Mouse (Mus musculus): ENCODE measurements at regions not wholly inside any gene's neighbourhood (a gene's known extent, or its start where the extent isn't known, plus 50 kb on each side); places are given as distances from the start of the nearest gene placed in this dataset.

- Histone ChIP-seq H3K4me3 (ENCODE audit: insufficient read depth, low read depth, low read length) (no peak overlapping the region), H3K79me2 (ENCODE audit: control insufficient read depth, insufficient read depth, low read length) (no peaks in the 10 kb centered on the region), H3K36me3 (ENCODE audit: control insufficient read depth, insufficient read depth, low read length) (no peaks in the 10 kb centered on the region), H3K27ac (replicated peaks; ENCODE audit: insufficient read depth, low read depth, low read length) (no peak overlapping the region), H3K9ac (ENCODE audit: low read depth, low read length) (no peak overlapping the region), H3K27me3 (ENCODE audit: control insufficient read depth, insufficient read depth, low read length) (no peaks in the 10 kb centered on the region), H3K4me1 (ENCODE audit: control insufficient read depth, insufficient read depth, low read length) (no peaks in the 10 kb centered on the region)
- WGBS: 77% methylated on average over 2 of the region's 2 CpGs
- DNase-seq (ENCODE audit: extremely low read depth, low read depth, low spot score): no peak
- TF ChIP-seq POLR2A (IDR thresholded peaks at IDR 0.05; ENCODE audit: extremely low read depth, insufficient read depth, low read length) (no peak), CTCF (IDR thresholded peaks at IDR 0.05; ENCODE audit: low read depth, low read length) (no peak)
Measured at GRCm38 (mm10) chr13:84663967-84664366, 441.9 kb downstream of the Tmem161b start.

GRCm38 (mm10) chr13:84680971-84681370 lies 458.9 kb downstream of the Tmem161b start:
- Histone ChIP-seq H3K4me3 (ENCODE audit: insufficient read depth, low read depth, low read length) (no peak overlapping the region), H3K36me3 (ENCODE audit: control insufficient read depth, insufficient read depth, low read length) (no peaks in the 10 kb centered on the region), H3K27ac (replicated peaks; ENCODE audit: insufficient read depth, low read depth, low read length) (no peak overlapping the region), H3K27me3 (ENCODE audit: control insufficient read depth, insufficient read depth, low read length) (no peaks in the 10 kb centered on the region), H3K4me1 (ENCODE audit: control insufficient read depth, insufficient read depth, low read length) (no peaks in the 10 kb centered on the region), H3K9ac (ENCODE audit: low read depth, low read length) (no peak overlapping the region), H3K79me2 (ENCODE audit: control insufficient read depth, insufficient read depth, low read length) (no peaks in the 10 kb centered on the region)
- DNase-seq (ENCODE audit: extremely low read depth, low read depth, low spot score): no peak
- TF ChIP-seq CTCF (IDR thresholded peaks at IDR 0.05; ENCODE audit: low read depth, low read length) (no peak), POLR2A (IDR thresholded peaks at IDR 0.05; ENCODE audit: extremely low read depth, insufficient read depth, low read length) (no peak)
- WGBS: 58% methylated on average over 2 of the region's 2 CpGs

- no peak overlapping the region for H3K9ac ChIP-seq (ENCODE audit: low read depth, low read length)
- no peak for DNase-seq (ENCODE audit: extremely low read depth, low read depth, low spot score)
- WGBS: 27% methylated on average over 2 of the region's 2 CpGs
- no peaks in the 10 kb centered on the region for H3K27me3 ChIP-seq (ENCODE audit: control insufficient read depth, insufficient read depth, low read length)
- no peaks in the 10 kb centered on the region for H3K36me3 ChIP-seq (ENCODE audit: control insufficient read depth, insufficient read depth, low read length)
- no peak overlapping the region for H3K4me3 ChIP-seq (ENCODE audit: insufficient read depth, low read depth, low read length)
- H3K27ac ChIP-seq (replicated peaks; ENCODE audit: insufficient read depth, low read depth, low read length): no peak overlapping the region
- H3K79me2 ChIP-seq (ENCODE audit: control insufficient read depth, insufficient read depth, low read length): no peaks in the 10 kb centered on the region
- TF ChIP-seq POLR2A (IDR thresholded peaks at IDR 0.05; ENCODE audit: extremely low read depth, insufficient read depth, low read length) (no peak), CTCF (IDR thresholded peaks at IDR 0.05; ENCODE audit: low read depth, low read length) (no peak)
- H3K4me1 ChIP-seq (ENCODE audit: control insufficient read depth, insufficient read depth, low read length): no peaks in the 10 kb centered on the region
Measured at GRCm38 (mm10) chr13:84685930-84686329, 463.8 kb downstream of the Tmem161b start.

GRCm38 (mm10) chr13:84693462-84693861 lies 471.4 kb downstream of the Tmem161b start:
- H3K27me3 ChIP-seq (ENCODE audit: control insufficient read depth, insufficient read depth, low read length): no peaks in the 10 kb centered on the region
- no peak for DNase-seq (ENCODE audit: extremely low read depth, low read depth, low spot score)
- H3K9ac ChIP-seq (ENCODE audit: low read depth, low read length): no peak overlapping the region
- H3K79me2 ChIP-seq (ENCODE audit: control insufficient read depth, insufficient read depth, low read length): no peaks in the 10 kb centered on the region
- no peak overlapping the region for H3K4me3 ChIP-seq (ENCODE audit: insufficient read depth, low read depth, low read length)
- H3K4me1 ChIP-seq (ENCODE audit: control insufficient read depth, insufficient read depth, low read length): no peaks in the 10 kb centered on the region
- WGBS: 87% methylated on average over 2 of the region's 2 CpGs
- no peaks in the 10 kb centered on the region for H3K36me3 ChIP-seq (ENCODE audit: control insufficient read depth, insufficient read depth, low read length)
- TF ChIP-seq POLR2A (IDR thresholded peaks at IDR 0.05; ENCODE audit: extremely low read depth, insufficient read depth, low read length) (no peak), CTCF (IDR thresholded peaks at IDR 0.05; ENCODE audit: low read depth, low read length) (no peak)
- no peak overlapping the region for H3K27ac ChIP-seq (replicated peaks; ENCODE audit: insufficient read depth, low read depth, low read length)

- no peak for DNase-seq (ENCODE audit: extremely low read depth, low read depth, low spot score)
- TF ChIP-seq POLR2A (IDR thresholded peaks at IDR 0.05; ENCODE audit: extremely low read depth, insufficient read depth, low read length) (no peak), CTCF (IDR thresholded peaks at IDR 0.05; ENCODE audit: low read depth, low read length) (no peak)
- WGBS: 40% methylated on average over 3 of the region's 3 CpGs
Measured at GRCm38 (mm10) chr13:84698472-84699080, 476.5 kb downstream of the Tmem161b start.

GRCm38 (mm10) chr13:84741231-84741630 lies 448.0 kb upstream of the Ccnh start:
- Histone ChIP-seq H3K9ac (ENCODE audit: low read depth, low read length) (no peak overlapping the region), H3K27me3 (ENCODE audit: control insufficient read depth, insufficient read depth, low read length) (no peaks in the 10 kb centered on the region), H3K27ac (replicated peaks; ENCODE audit: insufficient read depth, low read depth, low read length) (no peak overlapping the region), H3K36me3 (ENCODE audit: control insufficient read depth, insufficient read depth, low read length) (no peaks in the 10 kb centered on the region), H3K4me3 (ENCODE audit: insufficient read depth, low read depth, low read length) (no peak overlapping the region), H3K4me1 (ENCODE audit: control insufficient read depth, insufficient read depth, low read length) (no peaks in the 10 kb centered on the region), H3K79me2 (ENCODE audit: control insufficient read depth, insufficient read depth, low read length) (no peaks in the 10 kb centered on the region)
- no peak for DNase-seq (ENCODE audit: extremely low read depth, low read depth, low spot score)
- TF ChIP-seq CTCF (IDR thresholded peaks at IDR 0.05; ENCODE audit: low read depth, low read length): no peak
- TF ChIP-seq POLR2A (IDR thresholded peaks at IDR 0.05; ENCODE audit: extremely low read depth, insufficient read depth, low read length): no peak
- WGBS: 74% methylated on average over 4 of the region's 4 CpGs

More at GRCm38 (mm10) chr13:84698472-84699080, 476.5 kb downstream of the Tmem161b start:
- no peak overlapping the region for H3K4me3 ChIP-seq (ENCODE audit: insufficient read depth, low read depth, low read length)
- H3K79me2 ChIP-seq (ENCODE audit: control insufficient read depth, insufficient read depth, low read length): no peaks in the 10 kb centered on the region
- H3K4me1 ChIP-seq (ENCODE audit: control insufficient read depth, insufficient read depth, low read length): no peaks in the 10 kb centered on the region
- H3K27me3 ChIP-seq (ENCODE audit: control insufficient read depth, insufficient read depth, low read length): no peaks in the 10 kb centered on the region
- H3K9ac ChIP-seq (ENCODE audit: low read depth, low read length): no peak overlapping the region
- H3K27ac ChIP-seq (replicated peaks; ENCODE audit: insufficient read depth, low read depth, low read length): no peak overlapping the region
- no peaks in the 10 kb centered on the region for H3K36me3 ChIP-seq (ENCODE audit: control insufficient read depth, insufficient read depth, low read length)

Measured in liver, adult 2 months (tissue).